Comparison of ENCODE assay signal across 22 mouse cellular contexts in genomic region chr1:135271371-135271770, GRCm38 (mm10). TPM values are rescaled to one million over a fixed set of nuclear protein-coding genes. Genes with fewer than 3 reads are reported as not detected.
"Had no signal": no experiment of that assay in that cellular context is flagged by ENCODE, and none has a peak within 500 bp of the region (broad histone marks: within the 10 kb centered on the region; RNA-seq: fewer than 3 reads in every experiment).

No protein-coding gene starts in this region.

- H3K4me3 ChIP-seq: kidney, embryonic 15.5 days; left cerebral cortex, adult 2 months; limb, embryonic 12.5 days; liver, embryonic 13.5 days; lung, embryonic 15.5 days; megakaryocyte, embryonic 14.5 days; midbrain, embryonic 15.5 days; neural tube, embryonic 12.5 days had no signal

- H3K4me1 ChIP-seq: kidney, embryonic 15.5 days; limb, embryonic 12.5 days; lung, embryonic 15.5 days; midbrain, embryonic 15.5 days; neural tube, embryonic 12.5 days had no signal

- H3K9ac ChIP-seq: kidney, embryonic 15.5 days; limb, embryonic 12.5 days; liver, embryonic 13.5 days; liver, postnatal 0 days; lung, embryonic 15.5 days; midbrain, embryonic 15.5 days; neural tube, embryonic 12.5 days had no signal

- ATAC-seq: liver, postnatal 0 days; midbrain, embryonic 15.5 days had no signal

- H3K4me2 ChIP-seq: kidney, embryonic 15.5 days; limb, embryonic 12.5 days; liver, embryonic 13.5 days; lung, embryonic 15.5 days; midbrain, embryonic 11.5 days; midbrain, embryonic 15.5 days; neural tube, embryonic 12.5 days had no signal

- H3K27me3 ChIP-seq: kidney, embryonic 15.5 days; limb, embryonic 12.5 days; liver, embryonic 13.5 days; lung, embryonic 15.5 days; megakaryocyte, embryonic 14.5 days; midbrain, embryonic 15.5 days; neural tube, embryonic 12.5 days had no signal

- H3K27ac ChIP-seq: kidney, embryonic 15.5 days; left cerebral cortex, adult 2 months; limb, embryonic 12.5 days; liver, embryonic 13.5 days; lung, embryonic 15.5 days; macrophage; midbrain, embryonic 15.5 days; neural tube, embryonic 12.5 days had no signal

- DNase-seq: kidney, adult 2 months; kidney, postnatal 14 days; liver; liver, embryonic 13.5 days; liver, postnatal 0 days; lung, postnatal 14 days; retina, postnatal 1 day; right cerebral cortex, postnatal 25 days; thymus, adult 18-20 months; thymus, postnatal 14 days had no signal

- H3K9me3 ChIP-seq: kidney, embryonic 15.5 days; limb, embryonic 12.5 days; liver, embryonic 13.5 days; lung, embryonic 15.5 days; megakaryocyte, embryonic 14.5 days; midbrain, embryonic 15.5 days; neural tube, embryonic 12.5 days had no signal

RNA-seq across cellular contexts. Expression of gene Elf3, which starts 13.0 kb away (rescaled TPM):
- total RNA-seq: layer of hippocampus, adult 8-10 months; layer of hippocampus, postnatal 25 days; left cerebral cortex, adult 2 months; monocyte, adult 5-6 weeks had no signal
- polyA plus RNA-seq: macrophage had no signal

RNA-seq across cellular contexts. Expression of gene Lmod1, which starts 53.2 kb away (rescaled TPM):
- total RNA-seq: monocyte, adult 5-6 weeks had no signal
- polyA plus RNA-seq: macrophage had no signal
